Mouse (Mus musculus) spleen, postnatal 4 days (tissue): ENCODE measurements around the gene Cgas.
"Not testable (repeated sequence)": the region's sequence is repeated elsewhere in the genome, so short reads cannot be mapped to it uniquely, and the experiment has no call there.

Source experiments
- DNase-seq, 2 experiments: peaks; one replicate each; pipeline ENCODE4 v3.0.0; 2022; ENCODE audit warnings: low spot score in 2 of 2

Cgas gene

DNA sequence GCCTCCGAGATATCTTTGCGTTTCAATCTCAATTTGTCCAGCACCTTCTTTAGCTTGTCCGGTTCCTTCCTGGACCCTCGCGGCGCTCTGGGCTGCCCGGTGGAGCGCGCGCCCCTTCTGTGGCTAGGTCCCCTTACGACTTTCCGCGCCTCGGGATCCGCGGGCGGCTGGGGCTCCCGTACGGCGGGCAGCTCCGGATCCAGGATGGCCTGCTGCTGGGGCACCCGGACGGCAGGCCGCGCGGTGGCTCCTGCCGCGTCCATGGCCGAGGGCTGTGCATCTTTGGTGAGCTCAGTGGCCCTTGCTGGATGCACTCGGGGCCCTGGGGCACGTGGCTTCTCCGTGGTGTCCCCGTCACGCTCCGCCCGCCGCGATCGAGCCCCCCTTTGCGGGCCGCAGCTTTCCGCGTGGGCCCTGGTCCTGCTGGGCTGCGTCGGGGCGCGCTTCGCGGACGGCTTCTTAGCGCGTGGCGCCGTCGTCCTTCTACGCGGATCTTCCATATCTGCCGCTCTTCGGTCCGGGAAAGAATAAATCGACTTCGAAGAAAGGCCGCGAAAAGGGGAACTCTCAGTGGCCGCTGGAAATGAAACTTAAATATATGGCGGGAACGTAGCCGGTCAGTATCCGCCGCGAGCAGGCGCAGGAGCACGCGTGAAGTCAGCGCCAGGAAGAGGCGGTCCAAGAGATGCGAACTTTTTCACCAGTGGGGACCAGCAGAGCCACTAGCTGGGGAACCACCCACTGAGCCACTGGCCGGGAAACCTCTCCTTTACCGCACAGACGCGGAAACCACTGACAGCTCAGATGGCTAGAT, at the start of gene Cgas:
Cgas (minus strand) TSS at position 659 of the 814 bp plus-strand sequence.
- DNase-seq: peak; percentile 48 to 73

DNA sequence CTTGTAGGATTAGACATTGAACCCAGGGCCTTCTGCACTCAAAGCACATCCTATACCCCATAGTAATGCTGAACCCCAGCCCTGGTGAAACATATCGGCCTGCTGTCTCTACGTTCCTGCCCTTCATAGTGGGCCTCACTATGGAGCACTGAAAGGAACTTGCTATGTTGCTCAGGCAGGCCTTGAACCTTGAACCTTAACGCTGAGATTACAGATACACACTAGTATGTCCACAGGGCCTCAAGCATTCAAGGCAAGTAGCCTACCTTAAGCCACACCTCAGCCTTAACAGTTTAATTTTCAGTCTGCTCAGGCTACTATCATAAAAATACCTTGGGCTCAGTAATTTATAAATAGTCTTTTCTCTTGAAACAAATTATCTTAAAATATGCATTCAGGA, 49.2 kb upstream of the Cgas start:
- DNase-seq: no peak

DNA sequence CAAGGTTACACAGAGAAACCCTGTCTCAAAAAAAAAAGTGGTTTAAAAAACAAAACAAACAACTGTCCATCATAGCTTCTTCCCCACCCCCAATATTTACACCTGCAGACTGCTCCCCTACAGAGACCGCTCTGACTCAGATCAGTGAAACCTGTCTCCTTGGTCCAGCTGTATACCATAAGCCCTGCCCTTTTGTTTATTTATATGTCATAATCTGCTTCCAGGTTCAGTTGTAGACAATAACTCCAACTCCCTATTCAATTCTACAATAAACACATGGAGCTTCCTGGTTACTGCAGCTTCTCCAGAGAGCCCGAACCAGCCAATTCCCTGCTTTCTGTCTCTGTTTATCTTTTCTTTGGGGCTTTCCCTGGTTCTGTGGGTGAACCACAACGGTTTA, 48.1 kb upstream of the Cgas start:
- DNase-seq: no peak

DNA sequence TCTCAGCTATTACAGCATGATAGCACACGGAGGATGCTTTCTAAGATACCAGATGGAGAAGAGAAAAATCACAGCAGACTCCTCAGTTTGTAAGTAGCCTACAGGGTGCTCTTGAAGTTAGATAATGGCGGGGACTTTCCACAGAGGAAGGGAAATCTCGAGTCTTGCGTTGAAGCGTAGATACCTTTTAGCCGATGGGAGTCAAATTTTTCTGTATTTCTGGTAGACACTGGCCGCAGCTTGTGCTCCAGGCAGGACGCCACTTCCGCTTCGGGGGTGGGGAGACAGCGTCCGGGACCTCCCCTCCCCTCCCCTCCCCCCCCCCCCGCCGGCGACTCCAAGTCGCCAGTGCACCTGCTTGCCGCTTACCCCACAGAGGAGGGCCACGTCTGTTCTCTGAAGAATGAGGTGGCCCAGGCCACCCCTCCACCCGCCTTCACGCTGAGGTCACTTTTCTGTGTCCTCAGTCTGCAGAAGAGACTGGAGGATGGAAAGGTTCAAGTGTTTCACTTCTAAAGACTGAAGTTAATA, 45.9 kb upstream of the Cgas start, which contains the start of gene Eef1a1:
Eef1a1 (minus strand) TSS at position 262 of the 531 bp plus-strand sequence.
- DNase-seq: peak; percentile 35 to 68

DNA sequence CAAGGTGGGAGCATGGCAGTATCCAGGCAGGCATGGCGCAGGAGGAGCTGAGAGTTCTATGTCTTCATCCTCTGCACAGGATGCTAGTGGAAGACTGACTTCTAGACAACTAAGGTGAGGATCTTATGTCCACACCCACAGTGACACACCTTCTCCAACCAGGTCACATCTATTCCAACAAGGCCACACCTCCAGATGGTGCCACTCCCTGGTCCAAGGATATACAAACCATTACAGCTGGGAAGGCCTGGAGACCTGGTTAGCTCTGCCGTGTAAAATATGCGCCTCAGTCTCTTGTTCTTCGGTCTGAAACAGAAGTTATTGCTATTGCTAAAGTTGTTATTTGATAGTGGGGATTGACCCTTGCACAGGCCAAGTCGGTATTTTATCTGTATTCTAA, 45.0 kb upstream of the Cgas start:
- DNase-seq: not testable (repeated sequence)

DNA sequence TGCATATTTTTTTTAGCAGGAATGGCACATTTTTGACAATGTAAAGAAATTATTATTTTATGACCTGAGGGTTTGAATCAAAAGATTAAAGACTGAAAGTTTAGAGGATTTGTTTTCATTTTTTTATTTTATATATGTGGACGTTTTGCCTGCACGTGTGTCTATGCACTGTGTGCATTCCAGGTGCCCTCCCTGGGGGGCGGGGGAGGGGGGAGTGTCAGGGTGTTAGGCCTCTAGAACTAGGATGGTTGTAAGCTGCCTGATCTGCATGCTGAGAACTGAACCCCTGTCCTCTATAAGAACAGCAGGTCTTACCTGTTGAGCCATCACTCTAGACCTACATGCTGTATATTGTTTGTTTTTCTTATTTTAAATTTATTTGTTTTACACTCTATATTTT, 41.6 kb upstream of the Cgas start:
- DNase-seq: no peak

DNA sequence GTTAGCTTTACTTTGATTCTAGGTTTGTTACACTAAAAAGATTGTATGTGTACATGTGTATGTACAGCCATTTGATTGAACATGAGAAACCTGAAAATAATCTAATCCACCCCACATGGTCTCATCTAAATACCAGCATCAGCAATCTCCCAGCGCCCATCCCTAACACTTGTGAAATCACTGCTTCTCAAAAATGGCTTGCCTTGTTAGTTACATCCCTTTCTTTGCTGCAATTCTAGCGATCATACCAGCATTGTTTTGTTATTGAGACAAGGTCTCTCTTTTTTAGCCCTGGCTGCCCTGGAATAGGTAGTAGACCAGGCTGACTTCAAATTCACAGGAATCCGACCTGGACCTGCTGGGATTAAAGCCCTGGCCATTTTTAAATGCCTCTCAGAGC, 39.3 kb upstream of the Cgas start:
- DNase-seq: no peak

DNA sequence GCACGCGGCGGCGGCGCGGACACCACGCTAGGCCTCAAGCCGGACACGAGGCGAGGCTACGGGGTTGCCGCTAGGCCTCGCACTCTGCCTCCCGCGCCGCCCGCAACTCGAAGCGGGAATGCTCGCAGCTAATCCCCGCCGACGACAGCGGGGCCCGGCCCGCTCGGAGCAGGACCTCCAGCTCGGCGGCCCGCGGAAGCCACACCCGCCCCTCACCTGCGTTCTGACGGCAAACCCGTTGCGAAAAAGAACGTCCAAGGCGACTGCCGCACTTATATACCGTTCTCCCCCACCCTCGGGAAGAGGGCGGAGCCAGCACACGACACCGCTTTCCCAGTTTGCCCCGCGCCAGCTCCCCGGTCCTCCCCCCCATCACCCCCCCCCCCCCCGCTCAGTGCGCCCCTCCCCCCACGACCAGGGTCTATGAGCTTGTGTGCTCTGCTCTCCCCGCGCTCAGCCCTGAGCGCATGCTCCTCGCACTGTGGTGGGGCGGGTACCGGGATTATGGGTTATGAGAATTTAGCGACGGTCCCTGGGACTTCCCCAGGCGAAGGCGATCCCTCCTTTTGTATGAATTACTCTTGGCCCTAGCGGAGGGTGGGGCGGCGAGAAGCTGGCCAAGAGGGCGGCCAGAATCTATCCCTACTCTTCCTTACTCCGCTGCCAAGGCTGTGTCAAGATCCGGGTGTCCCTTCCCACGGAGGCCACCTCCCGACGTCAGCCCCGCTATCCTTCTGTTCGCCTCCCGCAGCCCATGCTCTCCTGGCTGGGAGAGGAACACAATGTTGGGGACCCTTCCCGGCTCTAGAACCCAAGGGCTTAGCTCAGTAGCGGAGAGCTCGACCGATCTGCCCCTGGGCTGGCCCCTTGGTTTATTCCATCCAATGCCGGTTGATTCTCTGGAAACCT, 38.6 kb upstream of the Cgas start:
- DNase-seq: peak; percentile 91 to 96

DNA sequence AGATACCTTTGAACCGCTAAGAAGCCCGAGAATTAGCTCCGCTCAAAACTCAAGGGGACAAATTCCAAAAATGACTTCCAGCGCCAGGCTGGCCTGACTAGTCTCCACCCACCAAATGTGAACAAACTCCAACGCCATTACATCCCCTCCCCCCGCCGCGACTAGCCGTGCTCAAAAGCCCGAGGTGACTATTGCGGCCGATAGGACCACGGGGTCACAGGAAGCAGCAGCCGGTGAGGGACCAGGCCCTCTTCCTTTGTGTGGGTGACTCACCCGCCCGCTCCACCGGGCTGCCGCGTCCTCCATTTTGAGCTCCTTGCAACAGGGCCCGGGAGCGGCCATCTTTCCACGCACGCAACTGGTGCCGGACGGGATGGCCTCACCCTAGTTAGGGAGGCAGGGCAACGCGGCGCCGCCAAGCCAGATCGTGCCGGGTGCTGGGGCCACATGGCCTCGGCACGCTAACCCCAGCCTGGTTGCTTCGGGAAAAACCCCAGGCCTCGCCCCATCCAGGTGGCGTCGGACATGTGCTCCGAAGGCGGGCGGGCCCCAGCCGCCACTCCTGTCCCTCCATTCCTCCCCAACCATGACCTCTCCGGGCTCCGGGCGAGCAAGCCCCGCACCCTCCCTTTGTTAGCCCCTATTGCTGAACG, 37.8 kb upstream of the Cgas start:
- DNase-seq: peak; percentile 81 to 91

DNA sequence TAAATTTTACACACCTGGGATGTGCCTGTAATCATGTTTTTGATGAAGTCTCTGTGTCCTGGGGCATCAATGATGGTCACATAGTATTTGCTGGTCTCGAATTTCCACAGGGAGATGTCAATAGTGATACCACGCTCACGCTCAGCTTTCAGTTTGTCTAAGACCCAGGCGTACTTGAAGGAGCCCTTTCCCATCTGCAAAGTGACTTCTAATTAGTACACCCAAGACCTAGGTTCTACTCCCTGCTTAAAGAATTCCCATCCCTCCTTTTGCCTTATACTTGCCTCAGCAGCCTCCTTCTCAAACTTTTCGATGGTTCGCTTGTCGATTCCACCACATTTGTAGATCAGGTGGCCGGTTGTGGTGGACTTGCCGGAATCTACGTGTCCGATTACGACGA, 37.2 kb upstream of the Cgas start:
- DNase-seq: not testable (repeated sequence)

DNA sequence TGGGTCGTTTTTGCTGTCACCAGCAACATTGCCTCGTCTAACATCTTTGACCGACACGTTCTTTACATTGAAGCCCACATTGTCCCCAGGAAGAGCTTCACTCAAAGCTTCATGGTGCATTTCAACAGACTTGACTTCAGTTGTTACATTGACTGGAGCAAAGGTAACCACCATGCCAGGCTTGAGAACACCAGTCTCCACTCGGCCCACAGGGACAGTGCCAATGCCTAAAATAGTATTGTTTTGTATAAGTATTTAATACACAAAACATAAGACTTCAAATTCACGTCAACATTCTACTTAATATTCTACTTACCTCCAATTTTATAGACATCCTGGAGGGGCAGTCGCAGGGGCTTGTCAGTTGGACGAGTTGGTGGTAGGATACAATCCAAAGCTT, 36.3 kb upstream of the Cgas start:
- DNase-seq: not testable (repeated sequence)

DNA sequence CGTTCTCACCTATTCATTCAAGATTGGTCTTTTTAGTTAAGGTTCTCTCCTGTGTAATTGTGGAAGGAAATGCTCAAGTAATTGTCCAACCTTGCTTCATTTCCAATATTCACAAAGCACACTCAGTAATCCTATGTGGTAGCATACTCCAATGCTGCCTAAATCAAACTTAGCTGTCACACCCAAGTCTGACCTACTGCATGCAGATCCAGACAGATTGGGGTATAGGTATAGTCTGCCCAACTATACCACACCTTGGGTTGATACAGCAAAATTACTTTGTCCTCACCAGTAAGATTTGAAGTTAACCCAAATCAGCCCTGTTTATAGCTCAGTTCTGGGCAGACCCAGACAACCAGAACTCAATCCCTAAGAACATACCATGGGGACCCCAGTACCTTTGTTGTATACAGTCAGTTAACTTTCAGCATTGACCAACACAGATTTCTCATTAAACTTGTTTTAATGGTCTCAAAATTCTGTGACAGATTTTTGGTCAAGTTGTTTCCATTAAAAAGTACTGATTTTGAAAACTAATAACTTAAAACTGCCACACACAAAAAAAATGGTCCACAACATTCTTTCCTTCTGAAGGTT, 35.1 kb upstream of the Cgas start:
- DNase-seq: not testable (repeated sequence)

DNA sequence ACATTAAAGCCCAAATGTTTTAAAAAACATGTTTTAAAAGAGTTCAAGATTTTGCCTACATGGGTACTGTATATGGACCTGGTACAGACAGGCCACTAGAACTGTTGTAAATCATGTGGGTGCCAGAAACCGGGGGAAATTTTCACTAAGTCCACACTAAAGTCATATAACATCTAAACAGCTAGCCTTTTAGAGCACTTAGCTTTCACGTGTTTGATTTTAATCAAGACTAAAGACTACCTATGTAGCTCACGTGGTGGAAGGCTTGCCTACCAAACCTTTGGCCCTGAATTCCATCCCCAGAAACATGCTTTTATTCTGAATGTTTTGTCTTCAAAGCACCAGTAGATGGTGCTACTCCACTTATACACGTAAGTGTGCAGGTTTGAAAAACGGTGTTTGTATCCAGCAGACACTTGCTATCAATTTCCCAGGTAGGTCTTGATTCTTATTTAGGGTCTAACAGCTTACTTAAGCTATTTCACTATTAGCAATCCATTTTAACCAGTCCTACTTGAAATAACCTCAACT, 34.0 kb upstream of the Cgas start:
- DNase-seq: no peak

DNA sequence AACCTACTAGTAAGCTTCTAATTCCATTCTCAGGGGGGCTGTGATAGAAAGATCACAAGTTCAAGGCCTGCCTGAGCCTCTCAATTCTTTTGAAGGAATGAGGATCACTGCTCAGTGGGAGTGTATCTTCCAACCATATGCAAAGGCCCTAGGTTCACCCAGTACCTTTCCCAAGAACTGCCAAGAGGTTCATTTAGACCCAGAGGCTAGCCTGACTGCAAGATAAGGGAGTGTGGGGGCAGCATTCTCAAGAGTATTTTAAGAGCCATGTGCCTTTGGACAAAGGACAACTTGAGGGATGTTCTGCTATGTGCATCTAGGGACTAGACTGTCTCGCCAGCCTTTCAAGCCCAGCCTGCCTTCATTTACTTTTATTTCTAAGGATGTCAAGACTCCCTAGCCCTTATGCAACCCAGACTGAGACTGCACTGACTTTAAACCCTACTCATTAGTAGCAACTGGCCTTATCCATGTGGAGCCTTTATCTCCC, 33.5 kb upstream of the Cgas start:
- no peak for DNase-seq

DNA sequence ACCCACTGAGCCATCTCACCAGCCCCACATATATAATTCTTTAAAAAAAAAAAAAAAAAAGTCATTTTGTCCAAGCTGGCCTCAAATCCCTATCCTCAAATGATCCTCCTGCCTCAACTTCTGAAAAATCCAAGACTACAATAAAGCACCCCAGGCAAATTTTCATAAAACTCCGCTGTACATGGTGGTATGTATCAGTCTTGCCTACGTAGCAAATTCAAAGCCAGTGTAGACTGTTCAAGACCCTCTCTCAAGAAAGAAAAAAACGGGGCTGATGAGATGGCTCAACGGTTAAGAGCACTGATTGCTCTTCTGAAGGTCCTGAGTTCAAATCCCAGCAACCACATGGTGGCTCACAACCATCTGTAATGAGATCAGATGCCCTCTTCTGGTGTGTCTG, 32.8 kb upstream of the Cgas start:
- DNase-seq: no peak

DNA sequence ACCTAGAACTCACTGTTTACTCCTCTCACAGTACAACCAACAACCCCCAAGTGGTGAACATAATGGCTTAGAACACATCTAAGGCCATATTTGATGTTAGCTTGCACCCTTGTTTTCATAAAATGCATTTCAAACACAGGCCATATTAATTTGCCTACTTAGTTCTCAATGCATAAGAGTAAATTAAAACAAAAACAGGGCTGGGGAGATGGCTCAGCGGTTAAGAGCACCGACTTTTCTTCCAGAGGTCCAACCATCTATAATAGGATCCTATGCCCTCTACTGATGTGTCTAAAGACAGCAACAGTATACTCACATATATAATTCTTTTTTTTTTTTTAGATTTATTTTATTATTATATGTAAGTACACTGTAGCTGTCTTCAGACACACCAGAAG, 32.3 kb upstream of the Cgas start:
- no peak for DNase-seq

DNA sequence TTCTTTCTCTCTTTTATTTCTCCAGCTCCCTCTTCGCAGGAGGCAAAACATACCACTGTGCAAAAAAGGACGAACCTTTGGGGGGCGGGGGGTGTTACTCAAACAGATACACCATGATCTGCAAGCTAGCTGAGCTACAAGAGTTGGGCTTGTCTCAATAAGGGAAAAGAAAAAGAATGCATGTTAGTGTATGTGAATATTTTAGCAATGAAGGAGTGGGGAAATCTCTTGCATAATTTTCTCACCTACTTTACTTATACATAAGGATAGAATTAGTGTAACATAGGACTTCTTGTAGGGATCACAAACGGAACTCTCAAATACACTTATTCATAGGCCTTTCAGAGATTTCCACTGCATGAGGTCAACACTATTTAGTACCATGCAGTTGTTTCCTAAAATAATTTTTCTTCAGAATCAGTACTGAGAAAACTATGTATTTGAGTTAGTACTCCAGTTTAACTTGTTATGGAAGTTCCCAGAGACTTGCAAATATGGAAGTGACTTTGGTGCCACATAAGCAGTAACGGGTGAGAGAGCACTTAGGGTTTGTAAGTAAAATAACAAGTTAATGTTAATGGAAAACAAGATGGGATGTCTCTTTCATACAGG, 31.8 kb upstream of the Cgas start:
- no peak for DNase-seq

DNA sequence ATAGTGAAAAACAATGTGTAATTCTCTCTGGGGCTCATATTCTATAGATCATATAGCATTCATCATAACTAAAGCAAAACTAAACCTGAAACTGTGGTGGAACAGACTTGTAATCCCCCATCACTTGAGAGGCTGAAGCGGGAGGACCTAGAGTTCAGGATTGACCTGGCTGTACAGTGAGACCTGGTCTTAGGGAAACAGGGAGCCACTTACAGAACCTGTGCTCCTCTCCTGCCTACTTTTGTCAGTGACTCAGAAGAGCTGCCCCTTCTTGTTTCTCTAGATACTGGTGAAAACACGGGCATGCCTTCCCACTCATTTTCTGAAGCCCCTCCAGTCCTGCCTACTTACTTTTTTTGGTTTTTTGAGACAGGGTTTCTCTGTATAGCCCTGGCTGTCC, 31.2 kb upstream of the Cgas start:
- DNase-seq: no peak

DNA sequence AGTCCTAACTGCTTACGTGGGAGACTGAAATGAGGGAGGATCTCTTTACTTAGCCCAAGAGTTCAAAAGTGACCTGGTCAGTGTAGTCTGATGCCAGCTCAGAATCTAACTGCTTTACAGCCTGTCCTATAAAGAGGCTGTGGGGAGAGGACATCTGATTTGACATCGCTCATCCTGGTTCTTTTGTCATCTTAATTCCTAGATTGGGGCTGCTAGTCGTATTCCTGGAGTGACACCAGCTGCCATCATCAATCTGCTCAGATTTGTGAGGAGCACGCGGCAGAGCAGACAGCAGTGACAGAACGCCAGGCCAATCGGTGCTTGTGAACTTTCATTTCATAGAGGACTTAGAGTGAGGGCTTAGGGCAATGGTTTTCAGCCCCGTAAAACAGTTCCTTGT, 30.6 kb upstream of the Cgas start:
- DNase-seq: no peak

DNA sequence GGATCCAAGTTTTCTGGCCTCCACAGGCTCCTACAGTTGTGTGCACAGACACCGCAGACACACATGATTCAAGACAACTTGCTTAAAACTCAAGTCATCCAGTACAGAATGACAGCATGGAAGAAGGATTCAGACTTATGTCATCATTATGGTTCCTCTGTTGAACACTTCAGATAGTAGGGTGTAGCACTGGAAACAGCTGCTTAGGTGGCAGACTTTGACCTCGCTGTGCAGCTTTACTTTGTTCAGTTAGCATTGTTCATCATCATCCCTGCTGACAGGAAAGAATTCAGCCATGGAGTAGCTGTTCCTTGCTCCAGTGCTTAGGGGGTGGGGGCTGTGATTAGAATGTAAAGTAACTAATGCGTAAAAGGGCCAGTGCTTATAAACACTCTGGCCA, 22.7 kb upstream of the Cgas start:
- DNase-seq: no peak

DNA sequence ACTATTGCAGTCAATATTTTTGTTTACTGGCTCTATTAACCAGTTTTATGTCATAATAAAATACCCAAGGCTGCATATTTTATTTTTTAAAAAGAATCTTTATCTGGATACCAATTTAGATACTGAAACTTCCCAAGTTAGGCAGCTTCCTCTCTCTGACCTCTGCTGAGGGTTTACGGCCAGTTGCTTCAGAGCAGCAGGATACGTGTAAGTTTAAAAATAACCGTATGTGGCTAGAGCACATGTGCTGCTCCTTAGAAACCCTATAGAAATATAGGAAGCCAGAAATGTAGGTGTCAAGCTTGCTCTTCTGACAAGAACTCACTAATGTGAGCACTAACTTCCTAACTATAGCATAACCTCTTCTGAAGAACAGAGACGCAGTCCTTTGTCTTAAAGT, 20.3 kb upstream of the Cgas start:
- DNase-seq: no peak
